Mouse (Mus musculus) left cerebral cortex, postnatal 36 days (tissue): ENCODE measurements at regions not wholly inside any gene's neighbourhood (a gene's known extent, or its start where the extent isn't known, plus 50 kb on each side); places are given as distances from the start of the nearest gene placed in this dataset.

ENCODE experiments used
- DNase-seq, 2 experiments: peaks; one replicate each; pipeline ENCODE4 v3.0.0; 2021 to 2022; ENCODE audit warnings: low spot score in 2 of 2, mixed read lengths in 1 of 2
- intact Hi-C: fragments of 180-260 bp; cut with DNase I; formaldehyde crosslinking; loops from one replicate; pipeline ENCODE4 v1.15.1; 2025

GRCm38 (mm10) chr2:8344748-8345147, 835.4 kb upstream of the Celf2 start:
- intact Hi-C loops, result loop anchor here (2.0 to 10.0 kb wide), 2 partner anchors 68 to 320 kb away; no protein-coding TSS in a partner anchor
- peak; percentile 76 to 84 for DNase-seq

GRCm38 (mm10) chr2:8338271-8338670, 828.9 kb upstream of the Celf2 start:
- peak in 1 of 2 experiments; percentile 23 for DNase-seq
- intact Hi-C loops, result no loop called here

GRCm38 (mm10) chr2:8296001-8296400, 786.6 kb upstream of the Celf2 start:
- no peak for DNase-seq
- intact Hi-C loops, result no loop called here

- no peak for DNase-seq
- intact Hi-C loops, result no loop called here
These were observed 782.0 kb upstream of the Celf2 start for GRCm38 (mm10) chr2:8291357-8291756.

GRCm38 (mm10) chr2:8287403-8287802, 778.0 kb upstream of the Celf2 start:
- intact Hi-C loops, result no loop called here

GRCm38 (mm10) chr2:8276127-8276773, 766.9 kb upstream of the Celf2 start:
- intact Hi-C loops, result loop anchor here (2.0 kb wide), 1 partner anchor 69 kb away; no protein-coding TSS in a partner anchor
- no peak for DNase-seq

More at GRCm38 (mm10) chr2:8287403-8287802, 778.0 kb upstream of the Celf2 start:
- no peak for DNase-seq
